Mouse (Mus musculus) telencephalon, adult 2 months (tissue): ENCODE results near the gene Tas2r135.
A peak's percentile ranks its signal among the peaks of the same experiment; 100 is the strongest.

Experiments used
- DNase-seq: peaks from one replicate; pipeline ENCODE4 v3.0.0-alpha.2; 2011; ENCODE audit warnings: low read depth, low spot score

Tas2r135 gene

GRCm38 (mm10) chr6:42426337-42426736 lies 21.1 kb downstream of the Tas2r135 start:
- peak; percentile 16 for DNase-seq

GRCm38 (mm10) chr6:42433554-42433953 lies 28.3 kb downstream of the Tas2r135 start:
- no peak for DNase-seq

GRCm38 (mm10) chr6:42434446-42434845 lies 29.2 kb downstream of the Tas2r135 start, which contains the start of gene Tas2r126:
Gene Tas2r126 (plus strand): TSS chr6:42434535.
- no peak for DNase-seq

GRCm38 (mm10) chr6:42435490-42435889 lies 30.3 kb downstream of the Tas2r135 start:
- DNase-seq: no peak

- DNase-seq: no peak
Observed at GRCm38 (mm10) chr6:42441395-42441794, 36.2 kb downstream of the Tas2r135 start.

GRCm38 (mm10) chr6:42444491-42444890 lies 39.3 kb downstream of the Tas2r135 start:
- no peak for DNase-seq

- DNase-seq: no peak
Observed at GRCm38 (mm10) chr6:42447381-42447780, 42.1 kb downstream of the Tas2r135 start.
